Mouse (Mus musculus) monocyte, adult 5-6 weeks (primary cell): ENCODE measurements around the gene Kcnab2. TPM values are rescaled to one million over a fixed set of nuclear protein-coding genes. Genes with fewer than 3 reads are reported as not detected.

Source experiments
- ATAC-seq: fragments of 153-309, 156-312 bp; replicated peaks from 2 replicates; pipeline ENCODE4 v1.8.0; 2017; ENCODE audit warnings: mild to moderate bottlenecking; ENCODE audit not compliant: low TSS enrichment, insufficient number of reproducible peaks, severe bottlenecking, poor library complexity, low FRiP score
- total RNA-seq: library from RNA; stranded (forward); fragments of 200-1000, 200-491, 200-594 nt; gene quantifications from 3 replicates; pipeline ENCODE4 v1.2.3, GENCODE M21; 2017

The Kcnab2 gene
- total RNA-seq, 1 experiment from 2014 or later, result 75.3 TPM

DNA sequence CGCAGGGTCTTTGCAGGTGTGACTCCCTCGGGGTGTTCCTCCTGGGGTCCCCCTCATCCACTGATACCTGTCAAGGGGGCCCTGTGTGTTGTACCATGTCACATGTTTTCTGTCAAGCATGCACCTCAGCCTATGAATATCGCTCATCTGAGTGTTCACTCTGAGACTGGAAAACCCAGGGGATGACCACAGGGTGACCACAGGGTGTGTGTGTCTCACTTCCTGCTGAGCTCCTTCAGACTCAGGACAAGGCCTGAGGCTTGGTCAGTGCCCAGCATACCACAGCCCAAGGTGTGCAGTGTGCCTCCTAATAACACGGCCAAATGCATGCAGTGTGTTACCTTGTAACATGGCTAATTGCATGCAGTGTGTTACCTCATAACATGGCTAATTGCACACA, 20.0 kb downstream of the Kcnab2 start:
- peak; percentile 36; the same call in 1 of the 2 replicates for ATAC-seq

DNA sequence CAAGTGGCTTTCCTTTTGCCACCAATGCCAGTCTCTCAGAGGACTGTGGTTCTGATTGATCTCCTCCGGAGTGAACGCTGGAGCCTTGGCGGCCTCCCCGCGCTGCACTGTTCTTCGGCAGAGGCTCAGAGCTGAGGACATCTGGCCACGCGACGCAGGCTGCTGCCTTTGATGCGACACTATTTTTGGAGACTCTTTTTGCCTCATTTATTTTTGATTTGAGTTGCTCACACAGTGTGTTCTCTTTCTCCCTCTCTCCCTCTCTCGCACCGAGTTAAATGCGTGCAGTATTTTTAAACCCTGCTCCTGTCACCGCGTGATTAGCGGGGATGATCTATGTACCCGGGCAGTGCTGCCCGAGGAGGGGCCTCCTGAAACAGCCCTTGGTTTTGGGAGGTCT, 21.1 kb downstream of the Kcnab2 start:
- no peak for ATAC-seq

DNA sequence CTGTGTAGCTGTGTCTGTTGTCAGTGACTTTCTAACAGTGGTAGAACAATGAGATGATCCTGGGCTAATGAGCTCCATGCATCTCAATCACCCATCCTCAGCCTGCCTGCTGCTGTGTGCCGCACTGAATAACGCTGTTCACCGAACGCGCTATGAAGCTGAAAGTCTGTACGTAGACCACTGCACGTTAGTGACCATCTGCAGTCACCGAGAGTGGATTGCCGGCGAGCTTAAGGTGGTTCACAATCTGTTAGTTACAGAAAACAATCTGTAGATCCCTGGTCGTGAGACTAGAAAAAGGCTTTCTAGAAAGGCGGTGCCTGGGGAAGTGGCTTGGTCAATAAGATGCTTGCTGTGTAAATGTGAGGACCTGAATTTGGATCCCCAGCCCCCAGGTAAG, 23.5 kb downstream of the Kcnab2 start:
- no peak for ATAC-seq

DNA sequence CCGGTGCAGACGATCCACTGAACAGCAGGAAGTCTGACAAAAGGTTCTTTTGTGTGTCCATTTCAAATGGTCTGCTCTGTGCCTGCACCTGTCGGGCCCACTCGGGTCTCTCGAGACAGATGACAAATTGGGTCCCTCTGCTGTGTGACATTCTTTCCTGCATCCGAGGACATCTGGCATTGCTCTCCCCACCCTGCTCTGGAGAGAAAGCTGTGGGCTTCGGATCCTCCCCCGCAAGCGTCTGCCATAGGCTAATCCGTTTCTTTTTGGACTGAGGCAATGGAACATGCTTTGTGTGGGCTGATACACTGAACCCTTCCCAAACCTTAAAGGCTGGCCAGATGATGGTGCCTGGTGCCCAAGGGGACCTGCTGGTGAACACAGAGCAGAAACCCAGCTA, 24.6 kb downstream of the Kcnab2 start:
- no peak for ATAC-seq

DNA sequence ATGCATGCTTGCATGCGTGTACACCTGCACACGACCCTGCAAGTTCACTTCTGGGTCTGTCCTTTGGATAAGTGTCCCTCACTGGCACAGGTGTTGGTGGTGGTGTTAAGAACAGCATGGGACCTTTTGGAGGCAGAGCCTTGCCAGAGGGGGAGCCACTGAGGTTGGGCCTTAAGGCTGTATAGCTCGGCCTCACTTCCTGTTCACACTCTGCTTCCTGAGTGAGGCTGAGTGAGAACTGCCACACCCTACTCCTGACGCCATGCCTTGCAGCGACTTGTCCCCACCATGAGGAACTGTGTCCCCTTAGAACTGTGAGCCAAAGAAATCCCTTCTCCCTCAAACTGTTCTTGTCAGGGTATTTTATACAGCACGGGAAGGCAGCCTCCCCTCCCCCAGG, 26.3 kb downstream of the Kcnab2 start:
- no peak for ATAC-seq

DNA sequence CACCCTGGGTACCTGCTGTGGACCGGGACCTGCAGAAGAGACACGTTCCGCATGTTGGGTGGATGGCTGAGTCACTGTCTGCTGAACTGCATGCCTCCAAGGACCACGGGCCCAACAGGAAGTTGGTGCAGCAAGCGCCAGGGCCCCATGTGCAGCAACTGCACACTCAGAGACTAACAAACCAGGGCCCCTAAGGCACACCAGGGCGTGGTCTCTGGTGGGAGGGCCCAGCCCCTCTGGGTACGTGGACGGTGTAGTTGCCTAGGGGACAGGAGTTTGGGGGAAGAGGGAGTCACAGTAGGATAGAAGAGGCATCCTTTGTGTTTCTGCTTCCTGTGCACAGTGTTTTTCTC, 29.0 kb downstream of the Kcnab2 start:
- ATAC-seq, result peak; percentile 81

DNA sequence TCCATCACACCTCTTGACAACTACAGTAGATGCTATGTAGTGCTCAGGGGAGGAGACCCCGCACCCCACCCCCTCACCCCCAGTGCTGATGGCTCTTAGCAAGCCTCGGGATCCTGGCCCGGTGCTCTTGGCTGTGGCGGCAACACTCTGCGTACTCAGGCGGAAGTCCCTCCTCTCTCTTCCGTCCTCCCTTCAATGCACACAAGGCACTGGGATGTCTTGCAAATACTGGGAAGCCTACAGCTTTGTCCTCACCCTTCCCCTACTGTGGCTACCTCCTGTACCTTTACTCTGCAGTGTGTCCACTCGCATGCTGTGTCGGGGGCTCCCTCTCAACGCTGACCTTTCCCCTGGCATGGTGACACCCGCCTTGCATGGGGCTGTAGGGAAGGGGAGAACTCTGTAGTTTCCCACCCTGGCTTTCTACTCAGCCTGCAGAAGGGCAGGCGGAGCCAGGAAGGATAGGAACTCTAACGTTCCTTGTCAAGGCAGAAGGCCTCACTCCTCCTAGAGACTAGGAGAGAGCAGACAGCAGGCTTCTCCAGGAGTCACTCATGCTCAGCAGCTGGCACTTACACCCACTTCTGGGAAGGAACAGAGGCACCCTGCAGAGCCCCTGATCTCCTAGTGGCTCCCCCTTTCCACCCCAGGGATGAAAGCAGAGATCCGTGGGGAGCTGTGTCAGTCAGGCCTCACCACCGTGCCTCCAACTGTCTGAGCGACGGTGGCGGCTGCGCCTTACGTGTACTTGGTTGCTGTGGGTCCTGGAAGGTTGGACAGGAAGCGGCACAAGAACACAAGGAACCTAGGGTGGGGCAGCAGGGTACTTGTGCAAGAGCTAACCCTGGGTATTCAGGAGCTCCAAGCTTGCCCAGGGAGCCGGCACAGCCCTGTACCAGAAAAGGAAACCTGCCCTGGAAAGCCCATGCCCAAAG, 29.7 kb downstream of the Kcnab2 start:
- ATAC-seq, result peak; percentile 18

DNA sequence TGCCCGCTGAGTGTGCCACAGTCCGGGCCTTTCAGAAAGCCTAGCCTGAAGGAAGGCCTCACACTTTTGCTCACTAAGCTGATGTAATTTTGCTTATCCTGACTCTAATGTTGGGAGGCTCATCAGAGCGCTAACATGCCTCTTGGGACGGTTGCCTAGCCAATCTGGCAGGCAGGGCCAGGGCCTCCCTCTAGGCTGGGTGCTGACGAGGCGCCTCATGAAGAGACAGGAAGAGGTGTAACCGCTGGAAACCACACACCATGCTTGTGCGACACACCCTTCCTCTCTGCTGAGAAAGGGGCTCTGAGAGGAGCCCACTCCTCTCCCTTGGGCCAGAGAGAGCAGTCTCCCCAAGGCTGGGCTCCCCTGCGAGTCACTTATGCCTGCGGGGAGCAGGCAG, 31.5 kb downstream of the Kcnab2 start:
- peak; percentile 34; the same call in 1 of the 2 replicates for ATAC-seq

DNA sequence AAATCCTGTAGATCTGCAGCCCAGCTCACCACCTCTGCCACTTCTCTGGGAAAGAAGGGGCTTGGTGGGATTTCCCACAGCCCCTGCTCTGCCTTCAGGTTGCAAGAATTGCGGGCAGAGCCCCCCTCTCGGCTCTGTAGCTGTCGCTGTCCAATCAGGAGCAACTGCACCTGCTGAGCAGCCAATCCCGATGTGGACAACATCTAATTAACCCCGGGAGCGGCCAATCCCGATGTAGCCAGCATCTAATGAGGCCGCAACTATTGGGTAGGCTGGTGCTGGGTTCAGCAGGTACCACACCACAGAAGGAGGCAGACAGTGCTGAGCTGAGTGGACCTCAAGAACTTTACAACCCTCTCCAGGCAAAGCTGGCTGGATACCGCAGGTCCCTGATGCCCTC, 36.1 kb downstream of the Kcnab2 start:
- ATAC-seq, result no peak

DNA sequence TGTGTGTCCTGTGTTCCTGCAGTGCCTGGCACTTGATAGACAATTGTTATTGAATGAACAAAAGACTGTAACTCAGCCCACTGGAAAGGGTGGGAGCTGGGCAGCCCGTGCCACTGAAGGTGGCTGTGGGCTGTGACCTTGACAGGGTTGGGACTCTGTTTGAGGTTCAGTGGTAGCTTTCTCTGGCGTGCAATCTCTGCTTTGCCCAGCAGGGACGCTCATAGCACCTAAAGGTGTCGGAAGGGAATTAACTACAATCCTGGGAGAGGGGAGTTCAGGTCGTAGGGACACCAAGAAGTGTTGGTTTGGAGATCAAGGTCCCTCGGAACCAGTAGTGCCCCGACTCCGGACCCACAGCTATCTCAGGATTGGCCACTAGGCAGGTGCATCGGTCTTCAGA, 36.8 kb downstream of the Kcnab2 start:
- no peak for ATAC-seq

DNA sequence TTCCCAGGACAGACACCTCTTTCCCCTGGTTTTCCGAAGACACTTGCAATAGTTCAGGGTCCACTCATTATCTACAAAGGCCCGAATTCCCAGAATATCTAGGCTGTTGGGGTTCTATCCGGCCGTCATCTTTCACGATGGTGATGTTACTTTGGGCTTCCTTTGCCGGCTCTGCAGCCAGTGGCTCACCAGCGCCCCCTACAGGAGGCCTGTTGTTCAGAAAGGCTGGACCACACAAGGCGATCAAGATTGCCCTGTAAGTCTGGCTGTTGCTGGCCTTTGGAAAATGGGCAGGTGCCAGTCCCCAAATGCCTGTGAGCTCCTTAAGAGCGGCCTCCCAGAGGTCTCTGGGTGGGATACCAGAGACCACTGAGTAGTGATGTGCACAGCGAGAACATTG, 42.4 kb downstream of the Kcnab2 start:
- ATAC-seq, result 0 out of 2 replicates have a peak, but pooled peaks have one; percentile 20

DNA sequence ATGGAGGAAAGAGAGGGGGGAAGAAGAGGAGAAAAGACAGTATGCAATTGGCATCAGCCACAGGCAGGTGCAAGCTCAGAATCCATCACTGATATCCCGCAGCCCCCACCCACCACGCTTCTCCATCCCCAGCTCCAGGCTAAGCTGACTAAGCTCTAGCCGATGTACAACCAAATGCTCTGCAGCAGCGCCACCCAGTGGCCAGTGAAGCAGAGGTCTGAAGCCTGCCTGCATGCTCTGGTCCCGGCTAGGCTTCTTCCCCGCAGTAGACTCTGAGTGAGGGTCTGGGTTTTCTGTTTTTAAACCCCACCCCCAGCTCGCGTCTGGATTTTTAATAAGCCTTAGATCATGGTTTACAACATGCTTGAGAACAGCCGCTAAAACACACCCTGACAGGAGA, 42.8 kb downstream of the Kcnab2 start:
- no peak for ATAC-seq

DNA sequence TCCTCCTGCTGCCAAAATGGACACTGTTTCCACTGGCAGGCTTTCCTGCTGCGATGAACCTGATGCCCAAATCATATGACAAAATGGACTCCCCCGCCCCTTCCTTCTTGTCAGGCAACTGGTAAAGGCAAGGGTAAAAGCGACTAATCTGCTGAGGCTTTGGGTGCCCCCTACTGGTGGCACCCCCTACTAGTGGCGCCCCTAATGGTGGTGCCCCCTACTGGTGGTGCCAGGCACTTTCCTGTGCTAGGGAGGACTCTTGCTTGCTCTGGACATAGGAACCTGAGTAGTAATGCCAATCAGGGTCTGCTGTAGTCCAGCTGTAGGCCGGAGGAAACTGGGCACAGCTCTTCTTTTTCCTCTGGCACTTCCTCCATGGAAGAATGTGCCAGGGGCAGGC, 45.4 kb downstream of the Kcnab2 start:
- no peak for ATAC-seq

DNA sequence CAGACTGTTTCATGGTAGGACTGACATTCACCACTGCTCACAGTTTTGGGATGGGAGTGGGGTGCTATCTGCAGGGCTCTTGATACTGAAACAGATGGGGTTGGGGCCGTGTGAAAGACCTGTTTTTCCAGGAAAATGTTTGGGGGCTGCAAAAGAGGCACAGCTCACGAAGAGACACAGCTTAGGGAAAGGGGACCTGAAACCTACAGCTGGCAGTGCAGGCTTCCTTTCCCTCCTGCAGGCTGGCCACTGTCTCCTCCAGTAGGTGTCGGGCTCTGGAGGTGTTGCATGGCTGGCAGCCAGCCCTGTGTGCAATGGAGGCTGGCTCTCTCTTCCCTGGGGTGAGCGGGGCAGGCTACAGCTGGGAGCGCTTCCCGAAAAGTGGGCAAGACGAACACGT, 49.4 kb downstream of the Kcnab2 start:
- no peak for ATAC-seq

DNA sequence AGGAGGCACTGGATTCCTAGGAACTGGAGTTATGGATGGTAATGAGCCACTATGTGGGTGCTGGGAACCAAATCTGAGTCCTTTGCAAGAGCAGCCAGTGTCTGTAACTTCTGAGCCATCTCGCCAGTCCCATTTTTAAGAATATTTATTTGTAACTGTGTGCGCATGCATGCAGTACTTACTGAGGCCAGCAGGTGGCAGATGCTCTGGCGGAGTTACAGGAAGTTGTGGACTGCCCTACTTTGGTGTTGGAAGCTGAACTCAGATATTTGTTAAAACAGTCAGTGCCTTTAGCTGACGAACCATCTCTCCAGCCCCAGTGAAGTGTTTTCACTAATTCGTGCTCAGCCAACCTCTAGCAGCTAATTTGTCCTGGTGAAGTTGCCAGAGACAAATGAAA, 52.7 kb downstream of the Kcnab2 start:
- ATAC-seq, result peak; percentile 37; the same call in 1 of the 2 replicates

DNA sequence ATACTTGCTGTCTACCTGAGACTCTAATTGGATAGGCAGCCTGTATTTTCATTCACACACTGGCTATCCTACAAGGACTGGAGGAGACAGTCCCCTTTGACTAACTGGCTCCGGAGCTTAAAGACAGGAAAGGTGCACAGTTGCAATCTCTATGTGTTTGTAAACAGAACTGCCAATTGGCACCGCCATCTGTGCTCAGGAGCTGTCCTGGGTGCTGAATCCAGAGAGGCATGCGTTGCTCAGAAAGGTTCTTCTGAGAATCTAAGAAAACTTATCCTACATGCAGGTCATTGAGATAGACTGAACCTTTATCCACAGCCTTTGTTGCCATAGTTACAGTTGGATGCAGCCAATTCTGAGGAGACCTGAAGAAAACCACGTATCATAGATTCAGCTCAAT, 53.3 kb downstream of the Kcnab2 start:
- ATAC-seq, result no peak

DNA sequence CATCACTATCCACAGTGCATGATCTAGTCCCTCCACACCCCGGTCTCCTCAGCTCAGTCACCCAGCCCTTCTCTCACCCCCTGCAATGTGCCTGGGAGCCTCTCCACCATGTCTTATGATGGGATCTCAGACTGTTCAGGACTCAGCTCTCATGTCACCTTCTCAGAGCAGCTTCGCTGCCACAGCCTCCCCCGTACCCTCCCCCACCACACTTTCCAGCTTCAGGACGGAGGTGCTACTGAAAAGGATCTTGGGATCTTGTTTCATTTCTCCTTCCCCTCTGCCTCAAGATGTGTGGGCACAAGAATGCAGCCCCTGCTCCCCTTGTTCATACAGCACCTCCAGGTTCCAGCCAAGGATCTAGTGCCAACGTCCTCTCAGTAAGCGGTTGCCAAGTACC, 54.1 kb downstream of the Kcnab2 start:
- ATAC-seq, result no peak

DNA sequence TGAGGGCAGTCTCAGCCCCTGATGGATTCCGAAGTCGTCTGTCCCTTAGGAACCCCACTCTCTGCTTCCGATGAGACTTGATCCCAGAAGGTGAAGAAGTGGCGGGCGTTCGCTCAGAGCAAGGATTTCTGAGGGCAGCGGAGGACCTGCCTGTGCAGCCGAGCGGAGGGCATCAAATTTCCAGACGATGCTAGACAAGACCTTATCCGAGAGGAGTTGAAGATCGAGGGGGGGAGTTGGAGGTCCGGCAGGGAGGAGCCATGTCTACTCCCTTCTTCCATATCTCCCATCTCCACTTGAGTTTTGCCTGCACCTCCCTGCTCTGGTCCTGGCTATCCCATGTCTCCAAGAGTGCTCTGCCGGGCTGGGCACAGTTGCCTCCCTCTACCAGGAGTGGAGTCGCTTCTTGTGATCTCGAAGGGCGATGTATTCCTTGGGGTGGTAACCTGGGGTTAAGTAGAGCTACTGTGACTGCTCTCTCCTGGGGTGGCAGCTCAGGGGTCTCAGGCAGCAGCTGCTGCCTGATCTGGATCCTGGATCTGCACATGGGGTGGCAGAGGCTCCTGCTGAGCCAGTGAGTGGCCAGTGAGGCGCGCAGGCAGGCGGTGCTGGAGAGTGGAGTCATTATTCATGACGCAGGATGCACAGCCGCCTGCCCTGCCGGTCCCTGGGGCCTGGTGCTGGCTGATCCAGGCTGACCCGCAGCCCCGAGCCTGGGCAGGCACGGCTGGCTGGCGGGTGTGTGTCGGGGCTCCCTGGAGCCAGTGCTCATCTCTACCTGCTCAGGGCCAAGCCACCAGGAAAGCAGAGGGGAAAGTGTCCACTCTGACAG, 59.2 kb downstream of the Kcnab2 start:
- ATAC-seq, result no peak

DNA sequence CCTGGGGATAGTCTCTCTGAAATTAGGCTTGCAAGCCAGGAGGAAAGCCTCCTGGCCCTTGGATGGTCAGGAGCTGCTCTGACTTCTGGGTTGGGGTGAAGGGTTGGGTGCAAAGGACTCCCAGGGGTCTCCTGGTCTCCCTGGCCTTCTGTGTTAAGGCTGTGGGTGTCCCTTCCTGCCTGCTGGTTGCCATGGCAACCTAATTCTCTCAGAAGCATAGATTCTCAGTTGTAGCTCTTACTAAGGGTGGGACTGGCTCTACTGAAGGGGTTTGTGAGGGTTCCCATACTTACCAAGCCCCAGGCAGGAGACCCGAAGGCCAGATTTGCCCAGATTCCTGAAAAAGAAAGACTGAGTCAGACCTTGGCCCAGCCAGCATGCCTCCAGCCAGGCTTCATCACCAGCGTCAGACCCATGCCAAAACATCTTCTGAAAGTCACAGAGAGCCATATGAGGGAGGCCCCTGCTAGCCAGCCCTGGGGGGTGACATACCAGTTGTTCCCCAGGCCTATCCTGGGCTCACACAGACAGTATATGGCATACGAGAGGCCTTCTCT, 65.1 kb downstream of the Kcnab2 start:
- ATAC-seq, result no peak

DNA sequence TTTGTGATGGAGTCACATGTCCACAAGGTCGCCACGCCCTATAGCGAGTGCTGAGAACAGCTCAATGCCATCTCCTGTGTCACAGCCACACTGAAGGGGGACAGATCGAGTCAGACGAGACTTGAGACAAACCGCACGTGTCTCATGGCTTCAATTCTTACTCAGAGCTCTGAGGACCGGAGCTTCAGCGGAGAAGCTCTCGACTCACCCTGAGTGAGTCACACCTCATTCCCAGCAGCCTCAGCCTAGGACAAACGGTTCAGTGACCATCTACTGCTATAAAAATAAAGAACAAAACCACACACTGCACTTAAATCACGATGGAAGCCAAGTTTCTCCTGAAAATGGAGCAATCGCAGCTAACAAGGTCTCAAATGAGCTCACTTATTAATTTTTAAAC, 66.7 kb downstream of the Kcnab2 start:
- no peak for ATAC-seq
